Mouse (Mus musculus) layer of hippocampus, adult 2 months (tissue): Measurements from ENCODE around the gene 4930415O20Rik. TPM values are rescaled to one million over a fixed set of nuclear protein-coding genes. Genes with fewer than 3 reads are reported as not detected.

ENCODE experiments used
- DNase-seq, 2 experiments: peaks; one replicate each; pipeline ENCODE4 v3.0.0; 2022; ENCODE audit warnings: low spot score in 2 of 2
- H3K27ac ChIP-seq: fragments of 200-600 bp; 2 replicates; pipeline ENCODE4 v1.8.1; 2022
- H3K4me3 ChIP-seq: fragments of 200-600 bp; 2 replicates; pipeline ENCODE4 v1.8.1; 2022; ENCODE audit warnings: mild to moderate bottlenecking
- CTCF ChIP-seq: fragments of 200-600 bp; conservative IDR thresholded peaks from 2 replicates; pipeline ENCODE4 v1.8.1; 2022; ENCODE audit warnings: antibody characterized with exemption, mild to moderate bottlenecking, moderate library complexity
- total RNA-seq, 2 experiments: library from RNA; stranded (reverse); gene quantifications; 2 replicates each; pipeline ENCODE4 v1.2.3; 2021

Gene 4930415O20Rik
- total RNA-seq, 2 experiments from 2014 or later = not detected

GRCm38 (mm10) chr15:98614971-98615370 lies 44.2 kb downstream of the 4930415O20Rik start:
- DNase-seq = no peak
- Histone ChIP-seq H3K4me3 (no peak overlapping the region), H3K27ac (no peak overlapping the region)
- TF ChIP-seq CTCF = no peak

- no peak overlapping the region for H3K4me3 ChIP-seq
- no peak overlapping the region for H3K27ac ChIP-seq
- no peak for TF ChIP-seq CTCF
- DNase-seq = no peak
Measured at GRCm38 (mm10) chr15:98615751-98616150, 44.9 kb downstream of the 4930415O20Rik start.

GRCm38 (mm10) chr15:98616362-98617175 lies 45.8 kb downstream of the 4930415O20Rik start:
- no peak for TF ChIP-seq CTCF
- H3K27ac ChIP-seq = no peak overlapping the region

GRCm38 (mm10) chr15:98617176-98617537 lies 46.4 kb downstream of the 4930415O20Rik start:
- DNase-seq = peak; percentile 75 to 83
- peak; percentile 97 for TF ChIP-seq CTCF
- Histone ChIP-seq H3K4me3 (no peak overlapping the region), H3K27ac (no peak overlapping the region)

More at GRCm38 (mm10) chr15:98616362-98617175, 45.8 kb downstream of the 4930415O20Rik start:
- no peak for DNase-seq
- H3K4me3 ChIP-seq = no peak overlapping the region

GRCm38 (mm10) chr15:98622199-98622598 lies 51.4 kb downstream of the 4930415O20Rik start:
- no peak overlapping the region for H3K27ac ChIP-seq
- no peak overlapping the region for H3K4me3 ChIP-seq
- no peak for DNase-seq
- TF ChIP-seq CTCF = no peak

GRCm38 (mm10) chr15:98622721-98623120 lies 51.9 kb downstream of the 4930415O20Rik start:
- no peak for TF ChIP-seq CTCF
- DNase-seq = no peak

GRCm38 (mm10) chr15:98623361-98623821 lies 52.6 kb downstream of the 4930415O20Rik start:
- H3K4me3 ChIP-seq = no peak overlapping the region
- no peak for DNase-seq
- H3K27ac ChIP-seq = no peak overlapping the region
- TF ChIP-seq CTCF = no peak

More at GRCm38 (mm10) chr15:98622721-98623120, 51.9 kb downstream of the 4930415O20Rik start:
- Histone ChIP-seq H3K4me3 (no peak overlapping the region), H3K27ac (no peak overlapping the region)

- Histone ChIP-seq H3K4me3 (no peak overlapping the region), H3K27ac (no peak overlapping the region)
- TF ChIP-seq CTCF = no peak
- no peak for DNase-seq
Measured at GRCm38 (mm10) chr15:98626078-98626477, 55.3 kb downstream of the 4930415O20Rik start.

GRCm38 (mm10) chr15:98626487-98627212 lies 55.8 kb downstream of the 4930415O20Rik start:
- DNase-seq = no peak

GRCm38 (mm10) chr15:98628589-98629254 lies 57.9 kb downstream of the 4930415O20Rik start:
- H3K4me3 ChIP-seq = peak overlapping the region; percentile 32; the same call in 1 of the 2 replicates
- TF ChIP-seq CTCF = no peak
- no peak for DNase-seq
- peak overlapping the region; percentile 19; the same call in 1 of the 2 replicates for H3K27ac ChIP-seq

More at GRCm38 (mm10) chr15:98626487-98627212, 55.8 kb downstream of the 4930415O20Rik start:
- Histone ChIP-seq H3K27ac (no peak overlapping the region), H3K4me3 (no peak overlapping the region)
- no peak for TF ChIP-seq CTCF

- no peak for DNase-seq
- Histone ChIP-seq H3K4me3 (no peak overlapping the region), H3K27ac (no peak overlapping the region)
- TF ChIP-seq CTCF = no peak
Measured at GRCm38 (mm10) chr15:98629464-98629863, 58.7 kb downstream of the 4930415O20Rik start.

GRCm38 (mm10) chr15:98630540-98630939 lies 59.7 kb downstream of the 4930415O20Rik start, which contains the start of gene Cacnb3:
Cacnb3 (plus strand) TSS chr15:98630840.
- Histone ChIP-seq H3K4me3 (no peak within 1 kb of the TSS), H3K27ac (no peak within 1 kb of the TSS)
- DNase-seq = no peak
- no peak for TF ChIP-seq CTCF
